Mouse (Mus musculus): ENCODE measurements around the gene Pex6. TPM values are rescaled to one million over a fixed set of nuclear protein-coding genes. Genes with fewer than 3 reads are reported as not detected.

Gene Pex6
- total and polyA plus RNA-seq, 3 experiments, result 13.7 to 31.8 (median 26.5) TPM

DNA sequence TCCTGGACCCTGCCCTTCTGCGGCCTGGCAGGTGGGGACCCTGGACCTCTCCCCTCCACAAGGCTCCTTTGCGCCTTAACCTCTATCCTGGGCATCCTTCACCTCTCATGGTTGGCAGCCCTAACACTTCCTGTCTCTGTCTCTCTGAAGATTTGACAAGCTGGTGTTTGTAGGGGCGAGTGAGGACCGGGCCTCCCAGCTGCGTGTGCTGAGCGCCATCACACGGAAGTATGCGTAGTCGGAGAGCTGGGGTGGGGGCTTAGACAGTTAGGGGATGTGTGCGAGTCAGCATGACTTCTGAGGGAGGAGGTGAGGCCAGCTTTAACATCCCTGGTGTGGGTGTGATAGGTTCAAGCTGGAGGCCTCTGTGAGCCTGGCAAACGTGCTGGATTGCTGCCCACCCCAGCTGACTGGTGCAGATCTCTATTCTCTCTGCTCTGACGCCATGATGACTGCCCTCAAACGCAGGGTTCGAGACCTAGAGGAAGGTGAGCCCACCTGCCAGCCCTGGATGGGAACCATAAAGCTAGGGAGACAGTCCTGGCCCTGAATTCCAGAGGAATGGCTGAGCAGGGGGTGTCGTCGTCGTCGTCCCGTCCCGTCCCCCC, 13.3 kb downstream of the Pex6 start (continued):
- no peak for TF ChIP-seq MEF2A (IDR thresholded peaks at IDR 0.05; ENCODE audit: borderline replicate concordance, low read depth, low read length)

DNA sequence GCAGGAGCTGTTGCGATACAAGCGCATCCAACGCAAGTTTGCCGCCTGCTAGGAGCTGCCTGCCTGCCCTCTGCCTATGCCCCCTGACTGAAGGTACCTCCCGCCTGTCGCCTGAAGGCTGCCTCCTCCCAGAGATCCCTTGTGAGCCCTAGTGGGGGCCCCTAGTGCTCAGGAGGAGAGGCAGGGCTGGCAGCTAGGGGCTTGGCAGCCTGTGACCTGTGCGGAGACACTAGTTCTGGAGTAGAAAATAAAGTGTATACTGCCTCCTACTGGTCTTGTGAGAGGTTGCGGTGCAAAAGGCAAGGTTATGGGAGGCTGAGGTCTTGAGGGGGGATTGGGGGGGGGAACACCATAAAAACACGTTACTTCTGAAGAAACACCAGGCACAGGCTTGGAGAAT, 14.0 kb downstream of the Pex6 start:
- in situ Hi-C loops (cut with MboI; ENCODE audit: low pct_ligation_motif_present, low pct_unique_long_range_greater_than_20kb, low sequenced_read_pairs) (no loop called here), dilution Hi-C loops (cut with MboI; ENCODE audit: extremely low pct_ligation_motif_present, extremely low pct_unique_long_range_greater_than_20kb, low sequenced_read_pairs) (no loop called here)
- peaks cover 46 to 75% of the 10 kb centered on the region in 2 experiments for H3K36me3 ChIP-seq (replicated peaks in 1 of 2; ENCODE audit: control insufficient read depth in 1 of 2, insufficient read depth in 1 of 2, low read length in 1 of 2)
- H3K9me3 ChIP-seq (replicated peaks; ENCODE audit: low read length), result no peaks in the 10 kb centered on the region
- peak; percentile 74 for TF ChIP-seq RAD21 (IDR thresholded peaks at IDR 0.05; ENCODE audit: low read depth, low read length)
- TF ChIP-seq CTCF (conservative IDR thresholded peaks at IDR 0.05 in 1 of 2, IDR thresholded peaks at IDR 0.05 in 1 of 2; ENCODE audit: low read depth in 2 of 2, low read length in 2 of 2), result peak; percentile 20 to 78; a peak in 2 of 4 replicates
- TF ChIP-seq GABPA (IDR thresholded peaks at IDR 0.05; ENCODE audit: insufficient replicate concordance, low read depth, low read length), result no peak
- no peak for TF ChIP-seq E2F4 (IDR thresholded peaks at IDR 0.05; ENCODE audit: insufficient replicate concordance, low read depth, low read length)
- TF ChIP-seq USF2 (conservative IDR thresholded peaks at IDR 0.05; ENCODE audit: low read depth, low read length), result no peak
- TF ChIP-seq TBP (conservative IDR thresholded peaks at IDR 0.05; ENCODE audit: low read depth, low read length), result no peak
- peak; percentile 68 for TF ChIP-seq SMC3 (IDR thresholded peaks at IDR 0.05; ENCODE audit: low read depth, low read length)
- peak; percentile 25; the same call in 1 of the 2 replicates for TF ChIP-seq ZC3H11A (IDR thresholded peaks at IDR 0.05; ENCODE audit: low read depth, low read length)
- no peak for DNase-seq (ENCODE audit: extremely low read depth)
- no peak overlapping the region for H3K27ac ChIP-seq (ENCODE audit: insufficient read depth, low read depth)
- H3K27me3 ChIP-seq (replicated peaks), result no peaks in the 10 kb centered on the region
- H3K4me1 ChIP-seq (ENCODE audit: control insufficient read depth in 1 of 2, insufficient read depth in 2 of 2), result peaks cover 6 to 11% of the 10 kb centered on the region in 2 experiments
- no peak overlapping the region for H3K4me2 ChIP-seq (ENCODE audit: insufficient read depth, low read depth, poor library complexity, severe bottlenecking)
- H3K9ac ChIP-seq (ENCODE audit: insufficient read depth, low read depth), result no peak overlapping the region
- no peaks in the 10 kb centered on the region for H3K79me2 ChIP-seq (replicated peaks; ENCODE audit: control insufficient read depth, extremely low read depth, insufficient read depth, poor library complexity, severe bottlenecking)
- no peak overlapping the region for H3K4me3 ChIP-seq (replicated peaks in 1 of 3; ENCODE audit: low read depth in 2 of 3, low read length in 2 of 3, poor library complexity in 1 of 3)

DNA sequence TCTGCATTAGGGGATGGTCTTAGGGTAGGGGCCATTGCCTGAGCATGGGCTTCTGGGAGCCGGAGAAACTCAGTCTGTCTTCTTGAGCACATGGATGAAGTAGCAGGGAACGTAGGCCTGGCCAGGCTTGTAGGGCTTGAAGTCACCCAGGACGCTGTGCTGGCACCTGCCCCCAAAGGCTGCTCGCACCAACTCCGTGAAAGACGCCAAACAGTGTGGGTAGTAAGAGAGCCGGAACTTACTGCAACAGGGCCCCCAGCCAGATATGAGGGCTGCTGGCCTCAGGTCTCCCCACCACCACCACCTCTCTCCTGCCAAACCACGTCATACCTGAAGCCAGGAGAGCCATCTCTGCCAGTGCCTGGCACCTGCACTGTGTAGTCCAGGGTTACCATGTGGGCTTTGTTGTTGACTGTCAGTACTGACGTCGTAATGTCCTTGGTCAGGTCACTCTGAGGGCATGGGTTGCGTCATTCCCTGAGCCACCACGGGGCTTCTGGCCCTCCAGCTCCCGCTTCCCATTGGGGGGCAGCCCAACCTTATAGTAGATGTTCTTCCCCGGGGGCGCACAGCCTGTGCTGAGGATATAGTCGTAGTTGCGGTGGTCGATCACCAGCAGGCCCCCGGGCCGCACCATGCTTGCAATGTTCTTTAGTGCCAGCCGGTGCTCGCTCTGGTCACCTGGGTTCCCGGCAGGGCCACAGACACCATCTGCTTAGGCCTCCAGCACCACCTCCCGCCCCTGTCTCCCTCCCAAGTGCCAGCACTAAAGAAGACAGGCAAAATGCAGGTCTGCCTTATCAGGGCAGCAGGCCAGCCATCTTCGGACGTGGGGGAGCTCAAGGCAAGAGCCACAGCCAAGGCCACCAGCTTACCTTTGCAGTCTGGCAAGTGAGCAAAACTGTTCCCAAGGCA, 14.7 kb downstream of the Pex6 start:
- Histone ChIP-seq H3K27ac (ENCODE audit: insufficient read depth, low read depth) (no peak overlapping the region), H3K4me3 (replicated peaks in 1 of 3; ENCODE audit: low read depth in 2 of 3, low read length in 2 of 3, poor library complexity in 1 of 3) (no peak overlapping the region), H3K4me1 (ENCODE audit: control insufficient read depth in 1 of 2, insufficient read depth in 2 of 2) (peaks cover 6 to 11% of the 10 kb centered on the region in 2 experiments), H3K9ac (ENCODE audit: insufficient read depth, low read depth) (no peak overlapping the region), H3K36me3 (replicated peaks in 1 of 2; ENCODE audit: control insufficient read depth in 1 of 2, insufficient read depth in 1 of 2, low read length in 1 of 2) (peaks cover 44 to 68% of the 10 kb centered on the region in 2 experiments), H3K27me3 (replicated peaks) (no peaks in the 10 kb centered on the region), H3K79me2 (replicated peaks; ENCODE audit: control insufficient read depth, extremely low read depth, insufficient read depth, poor library complexity, severe bottlenecking) (no peaks in the 10 kb centered on the region), H3K4me2 (ENCODE audit: insufficient read depth, low read depth, poor library complexity, severe bottlenecking) (no peak overlapping the region), H3K9me3 (replicated peaks; ENCODE audit: low read length) (no peaks in the 10 kb centered on the region)
- in situ Hi-C loops (cut with MboI; ENCODE audit: low pct_ligation_motif_present, low pct_unique_long_range_greater_than_20kb, low sequenced_read_pairs), result no loop called here
- TF ChIP-seq CTCF (conservative IDR thresholded peaks at IDR 0.05 in 1 of 2, IDR thresholded peaks at IDR 0.05 in 1 of 2; ENCODE audit: low read depth in 2 of 2, low read length in 2 of 2), result 0 out of 4 replicates have a peak, but pooled peaks of 1 of the 2 experiments have one; percentile 0
- no peak for TF ChIP-seq POLR2AphosphoS2 (IDR thresholded peaks at IDR 0.05; ENCODE audit: low read depth, low read length)
- dilution Hi-C loops (cut with MboI; ENCODE audit: extremely low pct_ligation_motif_present, extremely low pct_unique_long_range_greater_than_20kb, low sequenced_read_pairs), result no loop called here
- DNase-seq (ENCODE audit: extremely low read depth), result no peak

Data from CH12.LX (cell line).